ENCODE assay signal across 8 mouse cellular contexts in the genomic region with DNA sequence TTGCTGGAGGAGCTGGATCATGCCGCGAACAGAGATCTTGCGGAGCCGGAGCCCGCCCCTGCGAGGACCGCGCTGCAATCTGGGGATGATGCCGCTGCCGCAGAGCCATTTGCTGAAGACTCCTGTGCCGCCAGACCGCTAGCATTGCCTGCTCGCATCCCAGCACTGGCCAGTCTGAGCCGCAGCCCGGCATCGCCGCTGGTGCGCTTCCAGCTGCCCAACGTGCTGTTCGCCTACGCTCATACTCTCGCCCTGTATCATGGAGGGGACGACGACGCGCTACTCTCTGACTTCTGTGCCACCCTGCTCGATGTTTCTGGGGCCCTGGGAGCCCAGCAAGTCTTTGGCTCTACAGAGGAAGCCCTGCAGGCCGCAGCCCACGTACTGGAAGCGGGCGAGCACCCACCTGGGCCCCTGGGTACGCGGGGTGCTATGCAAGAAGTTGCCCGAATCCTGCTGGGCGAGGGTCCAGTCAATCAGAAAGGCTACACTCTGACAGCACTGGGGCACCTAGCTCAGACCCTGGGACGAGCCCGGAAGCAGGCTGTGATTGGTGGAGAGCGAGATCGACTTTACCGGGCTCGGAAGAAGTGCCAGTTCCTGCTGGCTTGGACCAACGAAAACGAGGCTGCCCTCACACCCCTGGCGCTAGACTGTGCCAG. TPM values are rescaled to one million over a fixed set of nuclear protein-coding genes. Genes with fewer than 3 reads are reported as not detected.
DNase-seq lines count a peak whose midpoint lies in the region; ATAC-seq lines count a peak whose summit lies in the region.

No protein-coding gene starts in this region.

- DNase-seq in urinary bladder, postnatal 14 days (ENCODE audit: low spot score), result peak; percentile 57
- DNase-seq in urinary bladder, adult 2 months (ENCODE audit: low spot score), result no peak
- peak; percentile 52 for DNase-seq in c-Kit-positive CD71-positive TER-119-positive erythroid progenitor cells, embryonic 14.5 days (ENCODE audit: low spot score)
- peak; percentile 52 to 80 for DNase-seq in kidney, postnatal 25 days
- peak; percentile 60 to 66 for DNase-seq in lung, postnatal 4 days
- peak; percentile 64 to 79 for DNase-seq in right cerebral cortex, postnatal 10 days (ENCODE audit: low spot score in 2 of 2)
- no peak for DNase-seq in layer of hippocampus, adult 9-11 months

- H3K4me1 ChIP-seq in heart, embryonic 14.5 days (ENCODE audit: control insufficient read depth in 2 of 2, insufficient read depth in 2 of 2, low read length in 2 of 2), result peaks cover 12 to 33% of the 10 kb centered on the region in 2 experiments

- H3K27ac ChIP-seq in heart, embryonic 14.5 days (replicated peaks in 1 of 2; ENCODE audit: control insufficient read depth in 1 of 2, insufficient read depth in 1 of 2, low read depth in 2 of 2, low read length in 2 of 2), result peak overlapping the region; percentile 81 to 94

- H3K9ac ChIP-seq in heart, embryonic 14.5 days (ENCODE audit: low read length), result peak overlapping the region; percentile 96

- peaks cover 18% of the 10 kb centered on the region for H3K36me3 ChIP-seq in heart, embryonic 14.5 days (ENCODE audit: control insufficient read depth, insufficient read depth, low read length)

- no peak for ATAC-seq in heart, embryonic 14.5 days (ENCODE audit: insufficient number of reproducible peaks, insufficient read depth, low FRiP score, low read depth)

- peak overlapping the region; percentile 98 for H3K4me2 ChIP-seq in heart, embryonic 14.5 days (ENCODE audit: low read length)

- H3K27me3 ChIP-seq in heart, embryonic 14.5 days (ENCODE audit: control insufficient read depth, insufficient read depth, low read length), result no peaks in the 10 kb centered on the region

- H3K9me3 ChIP-seq in heart, embryonic 14.5 days (ENCODE audit: control insufficient read depth, low read length), result no peaks in the 10 kb centered on the region

- WGBS in heart, embryonic 14.5 days, result 2% methylated on average over 44 of the region's 44 CpGs

- H3K4me3 ChIP-seq in heart, embryonic 14.5 days (ENCODE audit: control insufficient read depth in 1 of 2, insufficient read depth in 1 of 2, low read depth in 1 of 2, low read length in 2 of 2), result peak overlapping the region; percentile 70 to 91

RNA-seq across cellular contexts. Expression of gene Znhit2, which starts 0.8 kb away (rescaled TPM):
- polyA plus RNA-seq in urinary bladder, adult 2 months (2012; rRNA removed), result 25.8 and 26.8 TPM in 2 replicates
- polyA plus RNA-seq in heart, embryonic 14.5 days (2014; fragmentation: Nextera tagmentation; extraction: Ambion mirVana), result 25.5 and 25.6 TPM in 2 replicates

RNA-seq across cellular contexts. Expression of gene Fau, which starts 4.1 kb away (rescaled TPM):
- 1,752 and 1,769 TPM in 2 replicates for polyA plus RNA-seq in urinary bladder, adult 2 months (2012; rRNA removed)
- 562 and 618 TPM in 2 replicates for polyA plus RNA-seq in heart, embryonic 14.5 days (2014; fragmentation: Nextera tagmentation; extraction: Ambion mirVana)

RNA-seq across cellular contexts. Expression of gene Mrpl49, which starts 4.2 kb away (rescaled TPM):
- polyA plus RNA-seq in urinary bladder, adult 2 months (2012; rRNA removed), result 32.4 and 33.5 TPM in 2 replicates
- polyA plus RNA-seq in heart, embryonic 14.5 days (2014; fragmentation: Nextera tagmentation; extraction: Ambion mirVana), result 64.5 and 69.4 TPM in 2 replicates

RNA-seq across cellular contexts. Expression of gene Tm7sf2, which starts 6.4 kb away (rescaled TPM):
- 24.1 and 33.2 TPM in 2 replicates for polyA plus RNA-seq in urinary bladder, adult 2 months (2012; rRNA removed)
- 6.7 and 7.6 TPM in 2 replicates for polyA plus RNA-seq in heart, embryonic 14.5 days (2014; fragmentation: Nextera tagmentation; extraction: Ambion mirVana)

RNA-seq across cellular contexts. Expression of gene Vps51, which starts 15.3 kb away (rescaled TPM):
- 62.5 and 70.8 TPM in 2 replicates for polyA plus RNA-seq in urinary bladder, adult 2 months (2012; rRNA removed)
- 36.9 and 44.8 TPM in 2 replicates for polyA plus RNA-seq in heart, embryonic 14.5 days (2014; fragmentation: Nextera tagmentation; extraction: Ambion mirVana)

Comparison
In these comparisons a context has a peak if more than half of its experiments do, and no peak if none do; other contexts are left out.
1. DNase-seq: peak in urinary bladder, postnatal 14 days (single experiment), c-Kit-positive CD71-positive TER-119-positive erythroid progenitor cells, embryonic 14.5 days (single experiment), kidney, postnatal 25 days (2 of 2), lung, postnatal 4 days (2 of 2) and right cerebral cortex, postnatal 10 days (2 of 2); none in urinary bladder, adult 2 months (single experiment) and layer of hippocampus, adult 9-11 months (single experiment).